Mouse (Mus musculus) stomach, embryonic 16.5 days (tissue): Measurements from ENCODE around the gene Slc38a1. TPM values are rescaled to one million over a fixed set of nuclear protein-coding genes. Genes with fewer than 3 reads are reported as not detected.
"Not testable (repeated sequence)": the region's sequence is repeated elsewhere in the genome, so short reads cannot be mapped to it uniquely, and the experiment has no call there.

Experiments
- ATAC-seq: fragments of 200-750 bp; cut with Nextera tagmentation; 2 replicates; pipeline ENCODE4 v1.8.0; 2017; ENCODE audit warnings: moderate number of reproducible peaks, moderate TSS enrichment; ENCODE audit not compliant: insufficient read depth, low FRiP score
- H3K27ac ChIP-seq: fragments of 300-500 bp; sonication (generic); 2 replicates; pipeline ENCODE4 v1.5.1; 2014; ENCODE audit warnings: low read length
- H3K27me3 ChIP-seq: fragments of 300-500 bp; sonication (generic); 2 replicates; pipeline ENCODE4 v1.6.1; 2014; ENCODE audit warnings: low read length, control low read depth, mixed read lengths; ENCODE audit not compliant: control insufficient read depth, insufficient read depth
- H3K36me3 ChIP-seq: fragments of 300-500 bp; sonication (generic); 2 replicates; pipeline ENCODE4 v1.6.1; 2014; ENCODE audit warnings: low read length; ENCODE audit not compliant: control insufficient read depth, insufficient read depth
- H3K4me1 ChIP-seq: fragments of 300-500 bp; sonication (generic); 2 replicates; pipeline ENCODE4 v1.6.1; 2014; ENCODE audit warnings: low read length, control low read depth, mixed read lengths; ENCODE audit not compliant: control insufficient read depth, insufficient read depth
- H3K4me2 ChIP-seq: fragments of 300-500 bp; sonication (generic); 2 replicates; pipeline ENCODE4 v1.6.1; 2014; ENCODE audit warnings: low read depth, low read length, mixed read lengths
- H3K4me3 ChIP-seq: fragments of 300-500 bp; sonication (generic); replicated peaks from 2 replicates; pipeline ENCODE4 v1.5.1; 2014; ENCODE audit warnings: mild to moderate bottlenecking, low read length
- H3K9ac ChIP-seq: fragments of 300-500 bp; sonication (generic); 2 replicates; pipeline ENCODE4 v1.6.1; 2014; ENCODE audit warnings: low read length
- H3K9me3 ChIP-seq: fragments of 300-500 bp; sonication (generic); replicated peaks from 2 replicates; pipeline ENCODE4 v1.6.1; 2016; ENCODE audit warnings: low read length, control low read depth; ENCODE audit not compliant: control insufficient read depth
- WGBS: fragments of 180-500 bp; shearing (Covaris S2); extraction: QIAGEN DNeasy Blood & Tissue Kit; methylation state at CpG from one replicate; pipeline ENCODE4 v1.1.7; 2014; 5-methylcytosine and 5-hydroxymethylcytosine counted together
- polyA plus RNA-seq: library from polyadenylated mRNA; unstranded; fragments of >200 nt; fragmentation: Nextera tagmentation; extraction: Ambion mirVana; gene quantifications from 2 replicates; pipeline ENCODE4 v1.2.1, GENCODE M21; 2015

Gene Slc38a1
- polyA plus RNA-seq, 1 experiment from 2014 or later = 58.0 TPM

- WGBS = 73% methylated on average over 19 of the region's 19 CpGs
- H3K4me2 ChIP-seq = no peak overlapping the region
- no peak for ATAC-seq
- no peak overlapping the region for H3K9ac ChIP-seq
- H3K9me3 ChIP-seq = no peaks in the 10 kb centered on the region
- H3K36me3 ChIP-seq = no peaks in the 10 kb centered on the region; the same call in 1 of the 2 replicates
- 0 out of 2 replicates have a peak overlapping the region, but pooled peaks have one; percentile 1 for H3K4me3 ChIP-seq
- H3K27ac ChIP-seq = no peak overlapping the region
- H3K4me1 ChIP-seq = 0 out of 2 replicates have a peak, but pooled peaks cover 11% of the 10 kb centered on the region
- no peaks in the 10 kb centered on the region for H3K27me3 ChIP-seq
Measured at GRCm38 (mm10) chr15:96634670-96635405, 7.9 kb downstream of the Slc38a1 start.

- ATAC-seq = no peak
- WGBS = 95% methylated on average over 5 of the region's 5 CpGs
- Histone ChIP-seq H3K4me2 (no peak overlapping the region), H3K9me3 (no peaks in the 10 kb centered on the region), H3K4me3 (no peak overlapping the region), H3K9ac (no peak overlapping the region), H3K27ac (no peak overlapping the region), H3K4me1 (no peaks in the 10 kb centered on the region), H3K27me3 (no peaks in the 10 kb centered on the region), H3K36me3 (no peaks in the 10 kb centered on the region; the same call in 1 of the 2 replicates)
Measured at GRCm38 (mm10) chr15:96632201-96632600, 10.5 kb downstream of the Slc38a1 start.

GRCm38 (mm10) chr15:96631107-96631718 lies 11.5 kb downstream of the Slc38a1 start:
- no peaks in the 10 kb centered on the region for H3K9me3 ChIP-seq
- H3K27ac ChIP-seq = no peak overlapping the region
- no peak overlapping the region for H3K4me3 ChIP-seq
- no peaks in the 10 kb centered on the region for H3K27me3 ChIP-seq
- H3K4me2 ChIP-seq = no peak overlapping the region
- 80% methylated on average over 13 of the region's 13 CpGs for WGBS
- no peaks in the 10 kb centered on the region; the same call in 1 of the 2 replicates for H3K36me3 ChIP-seq
- H3K4me1 ChIP-seq = no peaks in the 10 kb centered on the region
- H3K9ac ChIP-seq = no peak overlapping the region
- ATAC-seq = no peak

- Histone ChIP-seq H3K4me3 (no peak overlapping the region), H3K27ac (no peak overlapping the region), H3K9ac (no peak overlapping the region), H3K9me3 (no peaks in the 10 kb centered on the region), H3K4me1 (no peaks in the 10 kb centered on the region), H3K4me2 (no peak overlapping the region), H3K27me3 (no peaks in the 10 kb centered on the region), H3K36me3 (peaks cover 8% of the 10 kb centered on the region)
- 88% methylated on average over 7 of the region's 7 CpGs for WGBS
- ATAC-seq = no peak
Measured at GRCm38 (mm10) chr15:96628256-96628655, 14.5 kb downstream of the Slc38a1 start.

- no peaks in the 10 kb centered on the region for H3K27me3 ChIP-seq
- no peak overlapping the region for H3K4me3 ChIP-seq
- H3K36me3 ChIP-seq = peaks cover 18% of the 10 kb centered on the region
- no peaks in the 10 kb centered on the region for H3K9me3 ChIP-seq
- H3K4me1 ChIP-seq = no peaks in the 10 kb centered on the region
- 64% methylated on average over 5 of the region's 5 CpGs for WGBS
- H3K4me2 ChIP-seq = no peak overlapping the region
- no peak overlapping the region for H3K27ac ChIP-seq
- ATAC-seq = no peak
- H3K9ac ChIP-seq = no peak overlapping the region
Measured at GRCm38 (mm10) chr15:96626871-96627270, 15.8 kb downstream of the Slc38a1 start.

- ATAC-seq, H3K27me3 ChIP-seq, H3K27ac ChIP-seq, H3K4me1 ChIP-seq, H3K9me3 ChIP-seq, H3K4me2 ChIP-seq, H3K9ac ChIP-seq, H3K4me3 ChIP-seq: not testable (repeated sequence)
- H3K36me3 ChIP-seq = peaks cover 18% of the 10 kb centered on the region
- 66% methylated on average over 9 of the region's 9 CpGs for WGBS
Measured at GRCm38 (mm10) chr15:96625012-96625411, 17.7 kb downstream of the Slc38a1 start.

- WGBS = 97% methylated on average over 7 of the region's 7 CpGs
Measured at GRCm38 (mm10) chr15:96622376-96622775, 20.3 kb downstream of the Slc38a1 start.

GRCm38 (mm10) chr15:96621686-96622085 lies 21.0 kb downstream of the Slc38a1 start:
- Histone ChIP-seq H3K4me2 (no peak overlapping the region), H3K9me3 (no peaks in the 10 kb centered on the region), H3K4me3 (no peak overlapping the region), H3K9ac (no peak overlapping the region), H3K27ac (no peak overlapping the region), H3K4me1 (no peaks in the 10 kb centered on the region), H3K36me3 (peaks cover 18% of the 10 kb centered on the region), H3K27me3 (no peaks in the 10 kb centered on the region)
- WGBS = 76% methylated on average over 6 of the region's 6 CpGs
- no peak for ATAC-seq

More at GRCm38 (mm10) chr15:96622376-96622775, 20.3 kb downstream of the Slc38a1 start:
- H3K27ac ChIP-seq = no peak overlapping the region
- H3K27me3 ChIP-seq = no peaks in the 10 kb centered on the region
- no peak for ATAC-seq
- no peak overlapping the region for H3K4me3 ChIP-seq
- no peak overlapping the region for H3K4me2 ChIP-seq
- peaks cover 18% of the 10 kb centered on the region for H3K36me3 ChIP-seq
- H3K4me1 ChIP-seq = no peaks in the 10 kb centered on the region
- H3K9ac ChIP-seq = no peak overlapping the region
- H3K9me3 ChIP-seq = no peaks in the 10 kb centered on the region

- Histone ChIP-seq H3K27ac (no peak overlapping the region), H3K4me1 (no peaks in the 10 kb centered on the region), H3K4me2 (no peak overlapping the region), H3K9me3 (peaks cover 6% of the 10 kb centered on the region; the same call in 1 of the 2 replicates), H3K4me3 (no peak overlapping the region), H3K36me3 (peaks cover 33% of the 10 kb centered on the region), H3K9ac (no peak overlapping the region), H3K27me3 (no peaks in the 10 kb centered on the region)
- no peak; the same call in 1 of the 2 replicates for ATAC-seq
- WGBS = 72% methylated on average over 7 of the region's 7 CpGs
Measured at GRCm38 (mm10) chr15:96617555-96617954, 25.2 kb downstream of the Slc38a1 start.
